Mouse (Mus musculus): ENCODE data around the gene D030056L22Rik.

DNA sequence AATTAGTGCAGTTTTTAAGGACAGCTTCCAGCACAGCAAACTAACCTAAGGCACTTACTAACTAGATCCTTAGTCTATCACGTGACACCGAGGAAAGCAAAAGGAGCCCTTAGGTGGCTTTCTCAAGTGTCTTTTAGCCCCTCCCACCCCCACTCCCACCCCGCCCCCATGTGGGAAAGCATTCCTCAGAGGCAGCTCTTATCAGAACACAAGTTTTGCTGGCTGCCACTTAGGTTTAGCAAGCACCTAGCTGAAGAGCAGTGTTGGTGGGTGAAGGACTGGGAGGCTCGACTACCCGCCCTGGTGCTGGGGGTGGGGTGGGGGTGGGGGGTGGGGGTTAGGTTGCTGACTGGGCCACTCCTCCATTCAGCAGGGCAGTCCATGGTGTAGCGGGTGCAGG is 45.3 kb downstream of the D030056L22Rik start:
- TF ChIP-seq CTCF (IDR thresholded peaks at IDR 0.05; ENCODE audit: borderline replicate concordance, extremely low read depth, insufficient read depth, insufficient read length) = no peak
- no peak for TF ChIP-seq POLR2A (IDR thresholded peaks at IDR 0.05; ENCODE audit: borderline replicate concordance, extremely low read depth, insufficient read depth, insufficient read length, poor library complexity, severe bottlenecking)

Measured in brain, embryonic 14.5 days (tissue).